Mouse (Mus musculus) heart, adult 18-20 months (tissue): Measurements from ENCODE around the gene Erbb4. TPM values are rescaled to one million over a fixed set of nuclear protein-coding genes. Genes with fewer than 3 reads are reported as not detected.
A peak's percentile ranks its signal among the peaks of the same experiment; 100 is the strongest.

Experiments used
- DNase-seq, 2 experiments: peaks; one replicate each; pipeline ENCODE4 v3.0.0; 2021 to 2022; ENCODE audit warnings: mixed read lengths in 1 of 2
- total RNA-seq, 2 experiments: library from RNA; stranded (reverse); gene quantifications; 2 replicates each; pipeline ENCODE4 v1.2.3; 2021

Erbb4 gene
- total RNA-seq, 2 experiments from 2014 or later: 11.4 to 12.4 TPM

DNA sequence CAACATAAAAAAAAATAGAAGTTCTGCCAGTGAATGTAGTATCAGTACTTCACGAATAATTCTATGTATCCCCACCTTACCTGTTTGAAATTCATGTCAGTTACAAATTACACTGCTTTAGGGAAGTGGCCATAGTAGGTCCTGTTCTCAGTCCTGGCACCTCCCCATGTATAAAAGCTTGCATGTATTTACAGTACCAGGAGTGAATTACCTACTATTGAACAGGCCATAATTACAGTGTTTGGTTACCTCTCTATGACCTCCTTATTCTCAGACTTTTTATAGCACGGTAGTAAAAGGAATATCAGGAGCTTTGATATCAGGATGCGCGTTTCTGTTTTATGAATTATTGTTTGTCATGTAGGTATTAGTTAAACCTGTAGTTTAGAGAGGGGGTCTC is 564.9 kb downstream of the Erbb4 start:
- DNase-seq: no peak

DNA sequence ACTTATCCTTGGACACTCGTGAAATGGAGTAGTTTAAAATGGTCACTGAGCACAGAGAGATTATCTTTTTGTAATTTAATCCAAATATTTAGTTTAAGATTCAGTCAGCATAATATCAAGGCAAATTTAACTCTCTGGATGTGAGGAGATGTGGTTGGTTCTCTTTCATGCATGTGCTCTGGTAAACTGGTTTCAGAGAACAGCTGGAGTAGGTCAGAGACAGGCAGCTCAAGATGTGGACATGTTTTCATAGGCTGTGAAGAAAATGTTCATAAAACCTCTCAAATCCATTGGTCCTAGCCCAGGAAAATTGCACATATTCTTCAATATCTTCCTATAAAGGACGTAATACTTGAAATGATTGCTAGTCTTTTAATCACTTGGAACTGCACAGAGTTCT is 590.0 kb downstream of the Erbb4 start:
- no peak for DNase-seq

DNA sequence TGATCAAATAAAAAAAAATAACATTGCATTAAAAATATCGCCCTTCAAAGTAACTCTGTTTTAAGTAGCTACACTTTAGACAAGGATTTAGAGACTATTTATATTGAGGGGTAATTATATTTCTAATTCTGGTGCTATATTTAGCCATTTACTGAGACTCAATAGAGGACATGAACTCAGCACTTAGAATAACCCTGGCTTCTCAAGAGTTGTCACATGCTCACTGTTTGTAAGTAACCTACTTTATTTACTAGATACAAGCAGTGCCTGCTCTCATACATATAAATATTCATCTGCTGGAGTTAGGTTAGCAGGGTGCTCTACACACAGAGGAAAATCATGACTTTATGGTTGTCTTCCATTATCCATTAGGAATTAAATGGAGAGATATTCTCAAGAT is 604.0 kb downstream of the Erbb4 start:
- peak; percentile 33 to 47 for DNase-seq

GRCm38 (mm10) chr1:68501561-68501960 is 606.3 kb downstream of the Erbb4 start:
- DNase-seq: peak; percentile 18 to 40

- DNase-seq: no peak
These were observed 641.4 kb downstream of the Erbb4 start for GRCm38 (mm10) chr1:68466390-68466960.

DNA sequence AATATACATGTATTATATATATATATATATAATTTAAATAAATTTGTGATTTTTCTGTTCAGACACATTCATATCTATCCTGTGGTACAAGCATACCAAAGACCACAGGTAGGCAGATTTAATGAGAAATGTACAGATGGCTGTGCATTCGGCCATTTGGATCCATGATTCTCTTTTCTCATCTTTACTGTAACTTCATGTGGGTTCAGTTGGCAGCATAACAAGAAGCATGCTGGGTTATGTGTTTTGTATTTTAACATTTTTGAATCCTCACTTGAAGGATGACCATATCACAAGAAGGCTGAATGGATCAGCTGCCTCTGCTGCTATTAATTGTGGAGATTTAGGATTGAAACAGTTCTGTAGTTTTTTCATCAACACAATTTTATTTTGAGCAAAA is 656.6 kb downstream of the Erbb4 start:
- DNase-seq: no peak

DNA sequence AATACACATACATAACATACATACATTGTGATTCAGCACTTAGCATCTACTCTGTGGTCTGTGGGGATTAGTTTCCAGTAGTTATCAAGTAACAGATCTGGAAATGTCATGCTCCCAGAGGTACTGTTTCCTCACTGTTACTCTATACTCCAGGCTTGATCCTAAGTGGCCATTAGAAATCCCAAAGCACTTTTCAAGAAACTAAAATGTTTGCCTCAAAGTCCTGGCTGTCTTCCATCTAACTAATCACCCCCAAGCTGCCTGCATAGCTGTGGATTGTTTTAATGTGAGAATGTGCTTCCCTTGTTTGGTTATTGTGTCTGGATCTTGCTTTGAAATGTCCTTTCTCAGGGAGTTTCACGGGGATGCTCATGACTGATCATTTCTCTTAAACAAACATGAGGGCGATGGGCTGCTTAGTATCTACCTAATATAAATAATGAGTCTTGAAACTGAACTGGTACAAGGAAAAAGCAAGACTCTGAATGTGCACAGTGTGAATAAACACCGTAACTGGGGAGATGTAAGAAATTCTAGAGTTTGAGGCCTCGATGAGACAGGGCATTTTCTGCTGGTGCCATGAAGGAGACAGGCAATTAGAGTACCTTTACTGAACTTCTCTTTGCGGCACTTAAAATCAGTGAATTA is 683.4 kb downstream of the Erbb4 start:
- DNase-seq: no peak

GRCm38 (mm10) chr1:68401204-68401603 is 706.7 kb downstream of the Erbb4 start:
- no peak for DNase-seq

- DNase-seq: no peak
These were observed 736.3 kb downstream of the Erbb4 start for GRCm38 (mm10) chr1:68371531-68371930.

DNA sequence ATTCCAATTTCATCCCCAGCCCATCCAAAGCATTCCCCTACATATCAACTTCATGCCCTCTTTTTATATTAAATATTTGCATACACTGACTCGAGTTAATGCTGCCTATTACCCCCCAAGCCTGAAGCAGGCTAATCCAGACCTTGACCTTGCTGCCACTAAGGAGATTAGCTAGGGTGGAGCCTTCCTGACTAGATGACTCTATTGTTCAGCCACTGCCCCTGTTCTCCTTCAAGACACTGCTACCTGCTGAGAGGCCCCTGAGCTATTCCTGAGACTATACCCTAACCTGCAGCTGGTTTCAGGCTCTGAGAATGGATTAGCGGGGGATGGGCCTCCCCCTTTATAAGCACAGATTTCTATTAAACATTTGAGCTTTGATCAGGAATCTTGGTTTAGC is 774.1 kb downstream of the Erbb4 start:
- DNase-seq: no peak

GRCm38 (mm10) chr1:68305813-68306212 is 802.0 kb downstream of the Erbb4 start:
- no peak for DNase-seq

DNA sequence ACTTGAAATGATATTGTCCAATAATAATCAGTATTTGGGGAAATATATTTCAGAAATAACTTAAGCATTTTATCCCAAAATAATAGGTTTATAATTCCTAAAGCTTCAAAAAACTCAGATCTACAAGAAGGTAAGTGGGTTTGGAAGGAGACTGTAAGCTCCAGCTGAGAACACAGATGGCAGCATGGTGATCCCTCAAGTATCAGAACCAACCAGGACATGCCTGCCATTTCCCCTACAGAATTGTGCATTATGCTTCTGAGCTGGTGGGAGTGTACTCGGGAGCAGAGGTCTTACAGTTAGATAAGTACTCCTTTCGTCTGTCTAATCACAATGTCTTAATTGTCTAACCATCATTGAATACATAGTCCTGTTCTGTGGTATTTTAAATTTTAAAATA is 823.4 kb downstream of the Erbb4 start:
- no peak for DNase-seq

GRCm38 (mm10) chr1:68275819-68276218 is 832.0 kb downstream of the Erbb4 start:
- no peak for DNase-seq

GRCm38 (mm10) chr1:68178580-68178979 is 929.3 kb downstream of the Erbb4 start:
- peak in 1 of 2 experiments; percentile 1 for DNase-seq

DNA sequence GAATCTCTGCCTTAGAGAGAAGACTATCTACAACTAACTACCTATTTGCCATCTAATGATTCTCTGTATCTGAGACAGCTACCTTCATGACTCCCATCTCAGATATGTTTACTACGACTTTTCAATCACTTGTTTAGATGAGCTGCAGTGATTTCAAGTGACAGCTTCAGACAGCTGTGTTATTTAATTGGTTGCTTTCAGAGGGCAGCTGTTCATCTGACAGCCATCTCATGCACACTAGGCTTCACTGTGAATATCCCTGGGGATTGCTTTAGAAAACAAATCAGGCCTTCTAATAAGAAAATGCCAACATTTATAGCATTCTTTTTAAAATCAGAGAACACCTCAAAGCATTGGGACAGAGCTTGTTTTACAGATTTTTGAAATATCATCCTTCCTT is 952.6 kb downstream of the Erbb4 start:
- DNase-seq: no peak

- no peak for DNase-seq
These were observed 957.3 kb downstream of the Erbb4 start for GRCm38 (mm10) chr1:68150572-68150971.

DNA sequence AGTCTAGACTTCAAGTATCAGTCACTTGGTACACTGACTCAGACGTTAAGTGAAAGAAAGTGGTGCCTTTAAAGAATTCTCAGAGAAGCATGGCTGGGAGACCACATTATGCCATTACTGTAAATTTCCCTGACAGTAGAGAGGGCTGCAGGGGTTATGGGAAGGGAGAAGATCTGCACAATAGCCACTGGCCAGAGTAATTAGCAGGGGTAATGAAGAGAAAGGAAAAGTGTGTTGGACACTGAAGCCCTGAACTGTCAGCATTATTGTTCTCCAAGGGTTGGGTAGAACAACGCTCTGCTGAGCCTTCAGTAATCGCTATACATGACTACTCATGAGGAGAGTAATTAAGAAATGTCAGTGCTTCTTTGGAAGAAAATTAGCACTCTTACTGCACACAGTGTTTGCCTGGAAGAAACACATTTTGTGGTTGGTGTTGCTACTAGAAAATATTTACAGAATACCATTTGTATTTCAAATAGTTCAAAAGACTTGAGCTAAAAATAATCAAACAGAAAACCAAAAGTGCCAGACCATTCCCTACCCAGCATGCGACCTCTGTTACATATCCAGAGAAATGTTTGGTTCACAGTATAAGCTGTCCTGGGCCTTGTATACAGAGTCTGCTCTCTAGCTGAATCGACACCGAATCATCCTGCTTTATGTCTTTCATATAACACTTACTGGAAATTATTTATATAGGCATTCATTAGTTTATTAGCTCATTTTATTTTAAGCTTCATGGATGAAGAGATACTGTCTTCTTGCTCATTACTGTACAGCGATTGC is 965.1 kb downstream of the Erbb4 start:
- no peak for DNase-seq

GRCm38 (mm10) chr1:68134943-68135342 is 972.9 kb downstream of the Erbb4 start:
- DNase-seq: no peak

DNA sequence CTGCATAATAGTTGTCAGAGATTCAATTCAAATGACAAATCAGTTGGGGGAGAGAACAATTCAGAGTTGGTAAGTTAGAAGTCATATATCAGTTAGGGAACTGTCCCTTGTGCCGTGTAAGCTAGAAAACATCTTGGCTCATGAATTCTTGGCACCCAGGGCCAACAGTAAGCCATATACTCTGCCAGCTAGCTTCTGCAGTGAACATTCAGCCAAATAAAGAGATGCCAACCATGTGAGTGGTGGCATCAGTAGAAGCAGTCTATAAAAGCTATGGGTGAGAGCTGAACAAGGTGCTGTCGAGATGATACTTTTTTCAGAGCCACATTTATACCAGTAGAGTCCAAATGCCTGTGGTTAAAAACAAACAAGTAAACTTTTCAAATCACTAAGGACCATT is 973.4 kb downstream of the Erbb4 start:
- DNase-seq: peak; percentile 2 to 19

DNA sequence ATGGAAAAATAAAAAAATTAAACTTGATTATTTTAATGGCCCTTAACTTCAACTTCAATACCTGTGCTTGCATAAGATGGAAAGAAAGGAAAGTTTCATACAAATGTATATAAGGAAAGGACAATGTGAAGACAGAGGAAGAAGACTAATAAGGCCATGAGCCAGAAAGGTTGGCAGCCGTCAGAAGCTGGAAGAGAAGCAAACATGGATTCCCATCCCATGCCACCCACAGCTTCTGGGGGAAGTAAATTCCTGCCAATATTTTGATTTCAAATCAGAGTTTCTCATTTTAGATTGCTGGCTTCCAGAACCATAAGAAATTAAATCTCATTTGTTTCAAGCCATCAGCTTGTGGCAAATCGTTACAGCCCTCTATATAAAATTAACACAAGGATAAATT is 984.3 kb downstream of the Erbb4 start:
- no peak for DNase-seq

GRCm38 (mm10) chr1:68120364-68120763 is 987.5 kb downstream of the Erbb4 start:
- no peak for DNase-seq

DNA sequence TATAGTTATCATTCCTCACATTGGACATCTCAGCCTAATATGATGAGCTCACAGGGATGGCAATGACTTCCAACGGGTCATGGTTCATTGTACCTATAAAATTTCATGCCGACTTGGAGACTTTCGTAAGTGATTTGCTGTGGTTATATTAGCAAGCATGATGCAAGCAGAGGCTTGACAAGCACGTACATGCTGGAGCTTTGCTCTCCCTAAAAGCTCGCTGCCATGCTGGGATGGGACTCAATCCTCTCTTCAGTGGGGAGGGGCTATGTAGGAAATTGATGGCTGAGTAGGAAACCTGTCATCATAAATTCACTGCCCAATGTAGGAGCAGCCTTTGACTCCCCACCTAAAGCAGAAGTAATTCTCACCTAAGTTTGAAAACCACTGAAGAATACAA is 992.1 kb downstream of the Erbb4 start:
- DNase-seq: no peak

DNA sequence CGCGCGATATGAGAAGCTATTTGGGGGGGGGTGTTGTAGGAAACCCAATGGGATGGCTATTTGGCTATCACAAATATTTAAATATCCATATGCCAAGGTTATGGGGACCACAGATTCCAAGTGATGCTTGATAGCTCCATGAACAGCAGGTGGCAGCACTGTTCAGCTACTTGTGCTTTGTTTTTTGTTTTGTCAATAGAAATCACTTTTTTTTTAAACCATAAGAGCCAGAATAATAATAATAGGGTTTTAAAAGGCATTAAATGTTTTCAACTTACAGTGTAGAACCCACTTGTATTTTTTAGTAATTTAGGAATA is 1001.4 kb downstream of the Erbb4 start:
- DNase-seq: peak in 1 of 2 experiments; percentile 33
